ENCODE assay signal across 14 mouse cellular contexts in genomic region chr1:190123404-190123803, GRCm38 (mm10). TPM values are rescaled to one million over a fixed set of nuclear protein-coding genes. Genes with fewer than 3 reads are reported as not detected.
"Had no signal": no experiment of that assay in that cellular context is flagged by ENCODE, and none has a peak within 500 bp of the region (broad histone marks: within the 10 kb centered on the region; RNA-seq: fewer than 3 reads in every experiment).

No protein-coding gene starts in this region.

- H3K4me3 ChIP-seq: left cerebral cortex, adult 2 months; liver, embryonic 13.5 days had no signal

- H3K27ac ChIP-seq: left cerebral cortex, adult 2 months; liver, embryonic 13.5 days had no signal

- H3K9ac ChIP-seq: liver, embryonic 13.5 days had no signal

- H3K9me3 ChIP-seq: liver, embryonic 13.5 days had no signal

- H3K4me2 ChIP-seq: liver, embryonic 13.5 days; midbrain, embryonic 11.5 days had no signal

- H3K27me3 ChIP-seq: liver, embryonic 13.5 days had no signal

- DNase-seq: kidney, postnatal 14 days; kidney, postnatal 4 days; layer of hippocampus, postnatal 36 days; liver, embryonic 13.5 days; lung, adult 2 months; lung, postnatal 14 days; lung, postnatal 4 days; midbrain, embryonic 14.5 days; thymus, adult 18-20 months; thymus, postnatal 36 days had no signal

RNA-seq across cellular contexts. Expression of gene Prox1, which starts 47.1 kb away (rescaled TPM):
- total RNA-seq: megakaryocyte progenitor cell, adult 5-6 weeks; megakaryocyte-erythroid progenitor cell, adult 5-6 weeks had no signal
